Mouse (Mus musculus): ENCODE measurements around the gene Ptprt. TPM values are rescaled to one million over a fixed set of nuclear protein-coding genes. Genes with fewer than 3 reads are reported as not detected.

The Ptprt gene
- total and polyA plus RNA-seq, 3 experiments = not detected

- DNase-seq (ENCODE audit: low read depth, low spot score) = no peak
- no peaks in the 10 kb centered on the region for H3K36me3 ChIP-seq (ENCODE audit: control insufficient read depth in 1 of 2, insufficient read depth in 2 of 2, low read length in 2 of 2)
- H3K4me3 ChIP-seq (ENCODE audit: control insufficient read depth in 1 of 2, insufficient read depth in 1 of 2, low read depth in 2 of 2, low read length in 2 of 2) = no peak overlapping the region
- H3K79me2 ChIP-seq (ENCODE audit: control insufficient read depth, insufficient read depth, low read length, poor library complexity) = no peaks in the 10 kb centered on the region
- H3K27ac ChIP-seq (ENCODE audit: control insufficient read depth, low read depth, low read length) = no peak overlapping the region
- H3K4me1 ChIP-seq (ENCODE audit: control insufficient read depth in 1 of 2, insufficient read depth in 2 of 2, low read length in 2 of 2) = no peaks in the 10 kb centered on the region
- no peak overlapping the region for H3K9ac ChIP-seq (ENCODE audit: control insufficient read depth, low read depth, low read length, poor library complexity, severe bottlenecking)
- H3K9me3 ChIP-seq (replicated peaks; ENCODE audit: insufficient read depth, low read length) = no peaks in the 10 kb centered on the region
- H3K27me3 ChIP-seq (ENCODE audit: control insufficient read depth in 1 of 2, insufficient read depth in 2 of 2, low read length in 2 of 2) = no peaks in the 10 kb centered on the region
- TF ChIP-seq NELFE (IDR thresholded peaks at IDR 0.05; ENCODE audit: low read depth, low read length) (no peak), BHLHE40 (IDR thresholded peaks at IDR 0.05; ENCODE audit: borderline replicate concordance, low read depth, low read length) (no peak), ZKSCAN1 (IDR thresholded peaks at IDR 0.05; ENCODE audit: low read depth, low read length) (no peak), KAT2A (conservative IDR thresholded peaks at IDR 0.05; ENCODE audit: low read depth, low read length) (no peak), ZNF384 (IDR thresholded peaks at IDR 0.05; ENCODE audit: low read depth, low read length) (no peak), USF2 (IDR thresholded peaks at IDR 0.05; ENCODE audit: borderline replicate concordance in 1 of 2, insufficient read depth in 1 of 2, low read depth in 1 of 2, low read length in 2 of 2) (no peak), NRF1 (IDR thresholded peaks at IDR 0.05; ENCODE audit: insufficient read depth, low read depth, low read length, poor library complexity, severe bottlenecking) (no peak), CTCF (IDR thresholded peaks at IDR 0.05 in 2 of 3, conservative IDR thresholded peaks at IDR 0.05 in 1 of 3; ENCODE audit: control insufficient read depth in 1 of 3, insufficient read depth in 1 of 3, low read depth in 2 of 3, low read length in 3 of 3, poor library complexity in 1 of 3, severe bottlenecking in 1 of 3) (no peak), JUND (IDR thresholded peaks at IDR 0.05; ENCODE audit: low read depth, low read length) (no peak), MEF2A (IDR thresholded peaks at IDR 0.05; ENCODE audit: extremely low read depth, insufficient replicate concordance, low read depth, low read length, poor library complexity, severe bottlenecking) (no peak), TCF12 (IDR thresholded peaks at IDR 0.05; ENCODE audit: low read depth, low read length) (no peak), GABPA (IDR thresholded peaks at IDR 0.05; ENCODE audit: low read depth, low read length) (no peak), MXI1 (IDR thresholded peaks at IDR 0.05; ENCODE audit: low read depth, low read length) (no peak), MYB (IDR thresholded peaks at IDR 0.05; ENCODE audit: low read depth, low read length) (no peak), EP300 (IDR thresholded peaks at IDR 0.05; ENCODE audit: low read depth in 1 of 2, low read length in 2 of 2) (no peak)
Measured at GRCm38 (mm10) chr2:162248296-162248695, 412.7 kb downstream of the Ptprt start.

- H3K9ac ChIP-seq (ENCODE audit: control insufficient read depth, low read depth, low read length, poor library complexity, severe bottlenecking) = no peak overlapping the region
- no peak for DNase-seq (ENCODE audit: low read depth, low spot score)
- H3K27me3 ChIP-seq (ENCODE audit: control insufficient read depth in 1 of 2, insufficient read depth in 2 of 2, low read length in 2 of 2) = no peaks in the 10 kb centered on the region
- H3K4me3 ChIP-seq (ENCODE audit: control insufficient read depth in 1 of 2, insufficient read depth in 1 of 2, low read depth in 2 of 2, low read length in 2 of 2) = no peak overlapping the region
- no peaks in the 10 kb centered on the region for H3K9me3 ChIP-seq (replicated peaks; ENCODE audit: insufficient read depth, low read length)
- H3K4me1 ChIP-seq (ENCODE audit: control insufficient read depth in 1 of 2, insufficient read depth in 2 of 2, low read length in 2 of 2) = no peaks in the 10 kb centered on the region
- TF ChIP-seq USF1 (IDR thresholded peaks at IDR 0.05; ENCODE audit: low read depth, low read length) (no peak), NELFE (IDR thresholded peaks at IDR 0.05; ENCODE audit: low read depth, low read length) (no peak), NRF1 (IDR thresholded peaks at IDR 0.05; ENCODE audit: insufficient read depth, low read depth, low read length, poor library complexity, severe bottlenecking) (no peak), RAD21 (IDR thresholded peaks at IDR 0.05; ENCODE audit: low read depth, low read length) (no peak), MYC (IDR thresholded peaks at IDR 0.05; ENCODE audit: low read depth, low read length) (no peak), POLR2AphosphoS2 (IDR thresholded peaks at IDR 0.05; ENCODE audit: low read length) (no peak), TAL1 (IDR thresholded peaks at IDR 0.05; ENCODE audit: low read length) (no peak), MAX (IDR thresholded peaks at IDR 0.05; ENCODE audit: low read length) (no peak), SIN3A (IDR thresholded peaks at IDR 0.05; ENCODE audit: low read length) (no peak), CHD1 (IDR thresholded peaks at IDR 0.05; ENCODE audit: low read depth, low read length) (no peak), EP300 (IDR thresholded peaks at IDR 0.05; ENCODE audit: low read depth in 1 of 2, low read length in 2 of 2) (no peak), E2F4 (IDR thresholded peaks at IDR 0.05; ENCODE audit: borderline replicate concordance, low read depth, low read length) (no peak), CTCF (IDR thresholded peaks at IDR 0.05 in 2 of 3, conservative IDR thresholded peaks at IDR 0.05 in 1 of 3; ENCODE audit: control insufficient read depth in 1 of 3, insufficient read depth in 1 of 3, low read depth in 2 of 3, low read length in 3 of 3, poor library complexity in 1 of 3, severe bottlenecking in 1 of 3) (no peak)
- H3K27ac ChIP-seq (ENCODE audit: control insufficient read depth, low read depth, low read length) = no peak overlapping the region
- H3K79me2 ChIP-seq (ENCODE audit: control insufficient read depth, insufficient read depth, low read length, poor library complexity) = no peaks in the 10 kb centered on the region
- no peaks in the 10 kb centered on the region for H3K36me3 ChIP-seq (ENCODE audit: control insufficient read depth in 1 of 2, insufficient read depth in 2 of 2, low read length in 2 of 2)
Measured at GRCm38 (mm10) chr2:162222476-162222875, 438.5 kb downstream of the Ptprt start.
